Mouse (Mus musculus) c-Kit-positive CD71-negative TER-119-negative erythroid progenitor cells, embryonic 14.5 days (primary cell): Measurements from ENCODE around the gene Spon1.

Experiments used
- DNase-seq: peaks from one replicate; pipeline ENCODE4 v3.0.0-alpha.2; 2013; ENCODE audit warnings: low read depth

Gene Spon1

DNA sequence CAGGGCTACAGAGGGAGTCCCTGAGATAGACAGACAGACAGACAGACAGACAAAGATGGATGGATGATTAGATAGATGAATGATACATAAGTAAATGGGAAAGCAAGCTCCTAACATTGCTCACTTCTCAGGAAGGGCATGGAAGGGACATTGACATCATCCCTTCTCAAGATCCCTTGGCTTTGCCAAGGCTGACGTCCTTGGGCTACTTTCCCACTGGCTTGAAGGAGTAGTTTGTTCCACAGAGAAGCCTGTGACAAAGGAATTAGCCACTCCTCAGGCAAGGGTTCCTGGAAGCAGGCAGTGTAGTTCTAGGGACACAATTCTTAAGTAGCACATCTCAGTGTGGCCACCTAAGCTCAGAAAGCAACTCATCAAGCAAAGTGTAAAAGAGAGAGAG, 296.7 kb downstream of the Spon1 start:
- DNase-seq: no peak

DNA sequence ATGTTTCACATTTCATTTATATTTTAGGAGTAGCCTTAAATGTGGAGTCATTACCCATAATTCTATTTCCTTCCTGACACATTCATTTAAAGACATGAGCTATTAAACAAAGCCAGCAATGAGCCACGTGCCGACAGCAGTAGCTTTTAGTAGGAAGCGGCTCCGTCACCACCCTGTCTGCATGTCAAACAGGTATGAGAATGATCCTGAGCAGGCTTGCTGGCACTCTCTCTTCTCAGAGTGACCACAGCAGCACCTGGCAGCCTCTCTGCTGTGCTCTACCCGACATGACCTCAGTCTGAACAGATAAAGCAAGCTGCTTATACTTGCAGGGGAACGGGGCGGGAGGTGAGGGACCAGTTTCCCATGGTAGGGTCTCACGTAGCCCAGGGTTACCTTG, 297.7 kb downstream of the Spon1 start:
- no peak for DNase-seq

DNA sequence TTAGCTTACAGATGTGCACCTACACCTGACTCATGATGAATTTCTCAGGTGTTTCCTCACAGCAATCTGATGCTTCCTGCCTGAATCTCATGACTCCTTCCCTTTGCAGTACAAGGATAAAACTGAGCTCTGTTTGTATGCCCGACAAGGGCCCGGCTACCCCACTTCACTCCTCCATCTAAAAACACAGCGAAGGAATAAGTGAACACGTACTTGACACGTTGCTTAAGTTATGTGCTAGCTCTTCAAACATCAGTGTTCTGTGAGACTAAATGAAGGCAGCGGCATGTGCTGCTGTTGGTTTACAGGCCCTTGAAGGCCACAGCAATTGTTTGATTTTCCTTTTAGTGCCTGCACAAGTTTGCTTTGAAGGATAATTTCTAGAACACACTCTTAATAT, 298.2 kb downstream of the Spon1 start:
- DNase-seq: no peak

DNA sequence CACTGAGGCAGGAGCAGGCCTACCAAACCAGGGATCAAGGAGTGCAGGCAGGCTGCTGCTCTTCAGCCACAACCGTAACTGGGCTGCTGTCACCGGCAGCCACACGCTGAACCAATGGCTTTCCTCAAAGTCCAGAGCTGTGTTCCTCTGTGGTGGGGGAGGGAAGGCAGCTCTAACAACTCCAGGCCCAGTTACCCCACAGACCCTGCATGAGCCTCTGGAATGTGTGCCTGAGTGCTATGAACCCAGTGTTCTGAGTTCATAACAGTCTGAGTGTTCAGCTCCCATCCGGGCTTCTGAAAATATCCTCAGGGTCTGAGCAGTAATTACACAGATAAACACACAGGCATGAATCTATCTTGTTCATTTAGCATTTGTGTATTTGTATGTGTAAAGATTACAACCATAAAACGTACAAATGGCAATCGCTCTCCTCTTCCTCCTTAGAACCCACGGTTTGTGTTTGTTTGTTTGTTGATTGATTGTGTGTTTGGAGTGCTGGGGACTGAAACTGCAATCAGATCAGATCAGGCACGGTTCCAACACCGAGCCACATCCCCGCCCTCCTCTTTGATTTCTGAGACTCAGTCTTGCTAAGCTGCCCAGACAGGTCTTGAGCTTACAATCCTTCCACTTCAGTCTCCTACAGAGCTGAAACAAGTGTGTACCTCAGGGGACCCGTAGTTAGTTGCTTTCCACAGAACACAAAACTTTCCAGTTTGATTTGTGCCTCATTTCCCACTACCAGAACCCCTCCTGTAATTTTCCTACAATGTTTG, 299.8 kb downstream of the Spon1 start:
- no peak for DNase-seq

DNA sequence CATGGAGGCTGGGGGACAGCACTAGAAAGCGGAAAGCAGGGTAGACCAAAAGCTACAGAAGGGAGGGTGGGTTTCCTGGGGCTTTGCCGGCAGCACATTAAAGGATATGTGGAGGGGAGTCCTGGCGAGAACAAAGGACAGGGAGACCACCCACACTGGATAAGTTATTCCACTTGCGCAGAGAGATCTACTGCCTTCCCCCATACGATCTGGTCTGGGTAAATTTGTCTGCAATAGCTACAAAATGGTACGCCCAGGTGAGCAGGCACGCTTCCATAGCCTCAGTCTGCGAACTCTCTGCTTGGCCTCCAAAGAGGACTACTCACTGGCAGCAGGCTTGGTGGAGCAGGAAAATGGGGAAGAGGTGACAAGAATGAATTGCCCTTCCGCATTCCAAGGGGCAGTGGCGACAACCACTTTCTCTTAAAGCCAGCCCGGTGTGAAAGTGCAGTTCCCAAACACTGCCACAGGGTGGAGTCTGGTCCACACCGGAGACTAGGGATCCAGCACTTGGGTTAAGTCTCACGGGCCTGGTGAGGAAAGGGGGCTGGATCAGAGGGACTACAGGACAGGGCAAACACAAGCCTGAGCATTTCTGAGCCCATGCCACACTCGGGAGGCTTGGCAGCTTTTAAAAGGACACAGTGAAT, 300.9 kb downstream of the Spon1 start:
- peak; percentile 86 for DNase-seq

DNA sequence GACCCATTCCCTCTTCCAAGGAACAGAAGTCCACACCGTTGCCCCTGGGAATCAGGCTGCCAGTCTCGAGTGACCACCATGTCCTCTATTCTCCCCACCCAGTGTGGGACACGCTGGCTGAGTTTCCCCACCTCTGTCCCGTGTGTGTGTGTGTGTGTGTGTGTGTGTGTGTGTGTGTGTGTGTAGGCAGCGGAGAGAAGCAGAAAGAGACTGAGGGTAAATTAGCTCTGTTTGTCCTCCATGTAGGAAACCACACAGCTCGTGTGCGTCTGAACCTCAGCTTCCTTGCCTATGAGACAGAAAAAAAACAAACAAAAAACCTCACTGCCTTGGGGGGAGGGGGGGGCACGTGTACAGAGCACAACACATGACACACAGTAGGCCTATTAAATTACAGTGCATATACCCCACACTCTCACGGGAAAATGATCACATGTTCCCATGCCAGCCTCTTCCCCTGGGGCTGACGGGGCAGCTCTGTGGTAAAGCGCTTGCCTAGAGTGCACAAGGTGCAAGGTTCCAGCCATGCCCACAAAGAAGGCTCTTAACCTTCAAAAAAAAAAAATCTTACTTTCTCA, 303.2 kb downstream of the Spon1 start:
- no peak for DNase-seq

DNA sequence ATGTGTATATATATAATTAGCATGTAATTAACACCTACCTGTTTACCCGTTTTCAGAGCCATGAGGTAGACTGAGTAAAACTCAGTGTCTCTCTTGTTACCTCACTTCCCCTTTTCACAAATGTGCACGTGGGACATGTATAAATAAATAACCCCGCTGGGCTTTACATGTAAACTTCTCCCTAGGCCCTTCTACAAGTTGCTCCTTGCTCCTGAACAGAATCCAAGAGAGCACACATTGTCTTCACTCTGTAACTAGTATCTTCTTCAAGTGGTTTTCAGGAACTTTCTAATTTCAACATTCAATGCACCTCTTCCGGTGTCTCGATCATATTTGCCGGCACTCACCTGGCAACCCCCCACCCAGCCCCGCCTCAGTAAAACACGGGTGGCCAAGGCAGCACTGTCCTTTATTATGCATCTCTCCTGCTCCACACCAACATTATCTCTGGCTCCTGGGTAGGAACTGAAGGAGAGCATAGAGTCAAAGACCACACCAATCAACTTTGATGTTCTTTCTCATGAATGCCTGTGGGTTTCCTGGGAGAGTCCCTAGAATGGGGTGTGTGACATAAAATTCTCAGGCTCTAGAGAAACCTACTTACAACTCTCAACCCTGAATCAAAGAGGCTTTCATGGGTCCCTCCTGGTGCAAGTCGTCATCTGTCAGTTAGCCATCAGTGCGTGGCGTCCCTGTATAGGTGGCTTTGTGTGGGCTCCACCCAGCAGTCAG, 304.1 kb downstream of the Spon1 start:
- DNase-seq: no peak

DNA sequence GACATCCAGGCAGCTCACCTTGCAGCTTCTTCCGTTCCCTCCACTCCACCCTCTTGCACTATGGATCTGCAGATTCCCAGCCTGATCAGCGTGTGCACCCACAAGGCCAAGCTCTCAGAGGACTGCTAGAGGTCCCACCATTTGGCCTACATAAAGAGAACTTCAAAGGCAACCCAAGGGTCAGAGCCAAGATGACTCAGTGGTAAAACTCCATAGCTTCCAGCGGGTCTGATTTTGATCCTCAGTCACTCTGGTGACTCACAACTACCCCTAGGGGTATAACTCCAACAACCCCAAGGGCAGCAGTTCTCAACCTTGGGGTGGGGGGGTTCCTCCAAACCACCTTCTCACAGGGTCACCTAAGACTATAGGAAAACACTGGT, 304.7 kb downstream of the Spon1 start:
- no peak for DNase-seq

DNA sequence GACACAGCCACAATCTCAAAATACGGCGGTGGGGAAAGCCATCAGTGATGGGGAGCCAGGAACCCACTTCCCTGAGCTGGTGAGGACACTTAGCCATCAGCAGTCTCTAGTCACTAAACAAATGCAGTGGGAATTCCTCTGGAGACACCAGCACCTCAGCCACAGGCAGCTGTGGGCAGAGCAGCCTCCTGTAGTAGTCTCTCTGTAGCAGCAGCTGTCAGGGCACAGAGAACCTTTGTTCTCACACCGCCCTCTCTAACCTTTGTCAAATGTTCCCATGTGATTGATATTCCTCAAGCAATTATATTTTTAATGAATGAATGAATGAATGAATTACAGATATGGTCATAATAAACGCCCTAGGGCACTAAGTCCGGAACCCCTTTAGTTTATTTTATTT, 305.6 kb downstream of the Spon1 start:
- DNase-seq: no peak

DNA sequence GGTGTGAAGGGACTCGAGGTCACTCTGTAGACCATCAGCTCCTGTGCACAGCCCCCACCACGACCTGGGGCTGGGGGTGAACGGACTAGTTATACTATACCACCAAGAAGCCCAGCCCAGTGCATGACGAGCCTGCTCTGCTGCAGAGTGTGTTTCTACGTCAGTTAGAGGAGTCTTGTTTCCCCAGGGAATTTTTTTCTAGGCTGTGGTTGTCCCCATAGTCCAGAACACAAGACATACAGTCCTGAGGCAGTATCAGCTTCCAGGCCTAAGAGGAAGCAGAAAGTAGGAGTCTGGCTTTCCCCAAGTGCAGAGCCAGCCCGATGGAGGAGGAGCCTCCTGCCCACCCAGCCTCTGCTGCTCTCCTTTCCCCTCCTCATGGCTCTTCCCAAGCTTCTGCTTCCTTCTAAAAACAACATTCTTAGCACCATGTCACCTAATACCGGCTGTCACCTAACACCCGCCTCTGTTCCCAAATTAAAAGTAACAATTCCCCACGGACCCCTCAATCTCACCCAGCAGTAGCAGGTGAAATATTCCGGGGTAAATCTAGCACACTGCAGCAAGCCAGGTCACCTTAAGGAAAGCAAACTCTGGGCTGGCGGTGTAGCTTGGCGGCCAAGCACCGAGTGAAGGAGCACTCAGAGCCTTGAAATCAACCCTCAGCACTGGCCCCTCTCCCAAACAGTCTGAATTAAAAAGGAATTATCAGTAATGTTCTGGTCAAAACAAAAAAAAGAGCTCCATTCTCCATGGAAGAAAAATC, 306.2 kb downstream of the Spon1 start:
- DNase-seq: no peak

DNA sequence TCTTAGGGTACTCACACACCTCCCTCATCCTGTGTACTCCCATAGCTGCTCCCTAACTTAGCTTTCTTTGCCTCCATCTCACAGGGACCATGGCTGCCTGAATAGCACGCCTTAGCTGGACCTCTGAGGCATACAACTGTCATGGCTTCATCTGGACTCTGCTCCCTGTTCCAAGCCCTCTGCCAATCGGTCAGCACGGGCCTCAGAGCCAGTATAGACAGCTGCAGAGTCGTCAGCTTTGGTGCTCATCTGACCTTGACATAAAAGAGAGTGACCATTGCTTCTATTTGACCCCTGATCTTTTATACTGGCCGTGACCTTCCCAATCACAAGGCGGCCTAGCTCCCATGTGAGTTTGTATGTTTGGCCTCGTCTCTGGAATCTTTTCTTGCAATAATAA, 308.3 kb downstream of the Spon1 start:
- DNase-seq: no peak

DNA sequence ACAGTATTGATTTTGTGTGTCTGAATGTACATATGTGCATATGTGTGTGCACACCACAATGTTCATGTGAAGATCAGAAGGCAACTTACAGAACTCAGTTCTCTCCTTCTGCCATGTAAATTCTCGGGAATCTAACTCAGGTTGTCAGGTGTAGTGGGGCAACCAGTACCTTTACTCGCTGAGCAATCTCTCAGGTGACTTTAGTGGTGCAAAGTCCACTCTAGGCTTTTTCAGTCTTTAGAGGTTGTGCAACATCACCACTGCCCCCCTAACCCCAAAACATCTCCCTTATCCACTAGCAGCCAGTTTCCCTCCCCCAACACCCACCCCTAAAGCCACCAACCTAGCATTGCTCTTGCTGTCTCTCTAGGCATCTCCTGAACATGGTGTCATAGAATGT, 308.8 kb downstream of the Spon1 start:
- DNase-seq: no peak

DNA sequence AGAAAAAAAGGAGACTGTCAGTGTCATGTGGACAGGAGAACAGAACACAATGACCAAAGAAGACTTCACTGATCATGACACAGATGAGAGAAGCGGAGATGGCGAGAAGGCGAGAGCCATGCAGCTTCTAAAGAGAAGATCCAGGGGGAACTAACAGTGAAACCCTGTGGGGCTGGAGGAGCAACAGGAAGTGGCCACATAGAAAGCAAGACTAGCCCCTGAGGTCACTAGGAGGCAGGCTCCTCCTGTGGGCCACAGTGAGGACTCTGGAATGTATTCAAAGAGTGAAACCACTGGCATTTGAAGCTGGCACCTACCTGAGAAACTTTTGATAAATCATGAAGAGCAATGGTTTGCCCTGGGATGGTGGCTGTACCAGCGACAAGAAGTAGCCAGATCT, 313.5 kb downstream of the Spon1 start:
- DNase-seq: no peak

DNA sequence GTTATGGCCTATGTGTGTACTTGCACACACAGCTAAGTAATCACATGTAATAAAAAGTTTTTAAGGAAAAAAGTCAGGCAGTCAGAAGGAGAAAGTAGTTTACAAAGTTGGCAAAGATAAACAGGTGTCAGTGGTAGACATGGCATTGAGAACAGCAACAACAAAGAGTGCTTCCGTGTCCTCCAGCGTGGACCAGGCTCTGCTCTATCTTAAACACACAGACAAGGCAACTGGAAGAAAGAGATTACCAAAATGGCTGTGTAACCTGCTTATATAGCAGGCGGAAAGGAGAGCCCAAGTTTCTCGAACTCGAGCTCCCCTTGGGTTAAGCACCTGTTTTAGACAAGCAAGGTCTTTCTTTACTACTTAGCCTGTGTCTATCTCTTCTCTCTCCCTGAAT, 314.5 kb downstream of the Spon1 start:
- DNase-seq: no peak

DNA sequence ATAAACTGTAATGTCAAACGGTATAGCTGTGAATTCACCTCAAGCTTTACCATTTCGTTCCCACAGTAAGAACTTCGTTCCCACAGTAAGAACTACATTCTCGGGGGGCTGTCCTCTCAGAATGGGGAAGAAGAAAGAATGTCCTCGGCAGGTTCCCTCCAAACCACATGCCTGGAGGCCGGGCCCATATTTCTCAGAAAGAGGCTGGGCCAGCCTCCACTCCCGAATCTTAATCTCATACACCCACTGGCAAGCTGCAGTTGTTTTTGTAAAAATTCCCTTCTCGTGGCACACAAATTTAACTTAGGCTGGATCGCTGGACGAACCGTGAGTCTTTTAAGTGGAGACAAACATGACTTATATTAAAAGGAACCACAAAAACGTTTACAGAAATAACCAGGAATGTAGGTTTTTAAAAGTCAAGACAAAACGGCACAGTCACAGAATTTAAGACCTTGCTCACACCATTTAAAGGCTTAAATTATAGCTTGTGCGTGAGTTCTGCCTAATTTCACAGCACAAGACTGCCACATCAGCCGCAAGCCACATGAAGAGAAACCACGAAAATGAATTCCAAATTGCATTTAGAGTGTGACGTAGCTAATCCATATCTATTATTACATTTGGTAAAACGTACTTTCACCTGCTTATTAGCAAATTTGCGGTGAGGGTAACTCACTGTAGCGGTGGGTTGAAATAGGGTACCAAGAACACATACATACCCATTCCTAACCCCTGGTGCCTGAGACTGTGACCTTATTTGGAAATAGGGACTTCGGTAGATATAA, 316.0 kb downstream of the Spon1 start:
- DNase-seq: no peak

DNA sequence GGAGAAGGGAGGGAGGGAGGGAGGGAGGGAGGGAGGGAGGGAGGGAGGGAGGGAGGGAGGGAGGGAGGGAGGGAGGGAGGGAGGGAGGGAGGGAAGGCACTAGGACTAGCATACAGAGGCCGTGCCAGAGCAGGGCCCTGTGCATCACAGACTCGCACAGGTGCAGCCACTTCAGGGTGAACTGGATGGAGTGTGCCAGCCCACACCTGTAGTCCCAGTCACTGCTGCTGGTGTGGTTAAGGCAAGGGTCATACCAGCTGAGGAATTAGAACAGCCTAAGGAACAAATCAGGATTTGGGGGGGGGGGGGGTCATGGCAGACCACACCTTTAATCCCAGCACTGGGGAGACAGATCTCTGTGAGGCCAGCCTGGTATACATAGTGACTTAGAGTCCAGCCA, 317.3 kb downstream of the Spon1 start:
- no peak for DNase-seq

DNA sequence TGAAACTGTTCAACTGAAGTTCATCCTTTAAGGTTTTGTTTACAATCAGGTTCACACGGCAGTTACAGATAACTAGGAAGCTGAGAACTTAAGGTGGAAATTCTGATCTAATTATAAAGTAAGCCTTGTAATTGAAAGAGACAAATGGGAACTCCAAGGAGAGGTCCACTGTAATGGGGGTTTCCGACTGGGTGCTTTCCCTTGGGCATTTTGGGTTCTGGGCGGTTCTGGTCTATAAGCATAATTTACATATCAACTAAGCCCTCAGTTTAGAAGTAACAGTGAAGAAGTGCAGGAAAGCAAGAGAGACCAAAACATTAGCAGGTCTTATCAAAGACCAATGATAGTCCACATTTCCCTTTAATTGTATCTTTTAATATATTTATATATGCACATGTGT, 318.0 kb downstream of the Spon1 start:
- no peak for DNase-seq

DNA sequence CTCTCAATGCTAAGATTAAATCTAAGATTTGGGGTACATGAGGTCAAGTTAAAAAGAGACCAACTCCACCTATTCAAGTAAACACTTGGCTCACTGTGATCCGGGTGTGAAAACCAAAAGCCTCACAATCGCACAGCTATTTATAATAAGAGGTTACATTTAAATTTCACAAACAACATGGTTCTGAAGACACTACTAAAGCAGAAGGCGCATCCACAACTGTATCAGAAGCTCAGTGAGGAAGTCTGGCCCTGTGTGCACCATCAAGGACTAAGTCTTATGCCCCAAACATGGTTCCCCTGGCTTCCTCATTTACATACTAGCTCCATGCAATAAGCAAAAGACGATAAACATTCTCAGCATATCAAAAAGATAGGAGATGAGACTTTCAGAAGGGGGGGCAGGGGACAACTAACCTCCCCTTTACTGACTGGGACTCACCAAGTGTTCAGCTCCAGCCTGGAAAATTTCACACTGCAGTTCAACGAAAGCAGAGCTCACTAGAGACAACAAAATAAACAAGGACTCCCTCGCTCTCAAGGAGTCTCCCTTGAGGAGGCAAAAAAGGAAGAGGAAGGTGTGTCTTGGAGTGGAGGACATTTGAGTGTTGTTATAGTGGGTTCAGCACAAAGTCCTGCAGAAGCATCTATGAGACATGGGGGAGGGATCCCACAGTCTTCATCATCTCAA, 320.4 kb downstream of the Spon1 start:
- DNase-seq: no peak

DNA sequence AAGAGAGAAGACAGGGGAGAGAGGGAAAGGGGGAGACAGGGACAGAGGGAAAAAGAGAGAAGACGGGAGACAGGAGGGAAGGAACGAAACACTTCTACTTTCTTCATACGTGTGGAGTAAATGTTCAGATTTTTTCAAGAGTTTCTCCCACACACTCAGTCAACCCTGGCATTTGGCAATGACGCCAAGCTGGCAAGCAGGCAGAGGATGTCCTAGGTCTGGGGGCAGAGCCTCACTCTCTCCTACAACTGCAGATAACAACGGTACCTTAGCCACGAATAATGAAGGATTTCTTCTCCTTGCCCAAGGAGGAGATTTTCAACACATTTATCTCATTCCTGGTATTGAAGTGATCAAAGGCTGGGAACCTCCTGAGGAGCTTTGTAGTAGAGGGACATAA, 321.5 kb downstream of the Spon1 start:
- no peak for DNase-seq

DNA sequence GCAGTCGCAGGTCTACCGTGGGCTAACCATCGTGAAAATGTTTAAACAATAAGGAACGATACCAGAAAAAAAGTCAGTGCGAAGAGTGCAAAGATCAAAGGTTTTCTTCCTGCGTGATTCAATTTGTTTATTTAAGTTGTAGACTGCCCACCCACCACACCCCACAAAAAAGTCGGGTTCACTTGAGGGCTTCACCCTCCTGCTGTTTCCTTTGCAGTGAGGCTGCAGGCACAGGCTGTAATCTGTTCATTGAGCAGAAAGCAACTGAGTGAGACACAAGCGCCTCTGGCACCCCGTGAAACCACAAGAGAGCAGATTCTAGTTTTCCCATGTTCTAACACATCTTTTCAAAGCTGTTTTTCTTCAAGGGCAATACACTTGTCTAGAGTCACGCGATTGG, 322.2 kb downstream of the Spon1 start:
- DNase-seq: no peak

DNA sequence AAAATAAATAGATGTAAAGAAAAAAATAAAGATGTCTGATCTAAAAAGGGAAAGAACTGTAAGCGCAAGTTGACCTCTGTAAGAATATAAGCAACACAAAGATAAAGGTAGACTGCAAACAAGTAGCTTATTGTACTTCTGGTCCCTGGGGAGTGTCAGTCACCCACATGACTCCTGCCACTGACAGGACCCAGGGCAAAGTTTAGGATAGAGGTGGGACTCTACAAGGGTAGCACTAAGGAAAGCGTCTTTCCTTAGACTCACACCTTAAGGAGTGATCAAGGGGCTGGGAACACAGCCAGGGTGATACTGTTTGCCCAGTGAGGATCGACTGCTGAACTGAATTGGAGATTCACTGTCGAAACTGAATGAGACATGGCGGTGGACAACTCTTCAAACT, 323.1 kb downstream of the Spon1 start:
- DNase-seq: no peak
